Mouse (Mus musculus): Measurements from ENCODE around the gene Adh5. TPM values are rescaled to one million over a fixed set of nuclear protein-coding genes. Genes with fewer than 3 reads are reported as not detected.

The Adh5 gene
- total and polyA plus RNA-seq, 3 experiments: 128 to 351 (median 187) TPM

- H3K4me1 ChIP-seq (ENCODE audit: control insufficient read depth in 1 of 2, insufficient read depth in 2 of 2, low read length in 2 of 2): no peaks in the 10 kb centered on the region
- no peaks in the 10 kb centered on the region for H3K79me2 ChIP-seq (ENCODE audit: control insufficient read depth, insufficient read depth, low read length, poor library complexity)
- peaks cover 4 to 7% of the 10 kb centered on the region in 2 experiments for H3K27me3 ChIP-seq (ENCODE audit: control insufficient read depth in 1 of 2, insufficient read depth in 2 of 2, low read length in 2 of 2)
- H3K9me3 ChIP-seq (replicated peaks; ENCODE audit: insufficient read depth, low read length): no peaks in the 10 kb centered on the region
- TF ChIP-seq KAT2A (conservative IDR thresholded peaks at IDR 0.05; ENCODE audit: low read depth, low read length) (no peak), RCOR1 (IDR thresholded peaks at IDR 0.05; ENCODE audit: low read depth, low read length) (no peak), ZMIZ1 (IDR thresholded peaks at IDR 0.05; ENCODE audit: low read depth, low read length) (no peak), TBP (IDR thresholded peaks at IDR 0.05; ENCODE audit: low read depth, low read length) (no peak), NRF1 (IDR thresholded peaks at IDR 0.05; ENCODE audit: insufficient read depth, low read depth, low read length, poor library complexity, severe bottlenecking) (no peak), POLR2AphosphoS2 (IDR thresholded peaks at IDR 0.05; ENCODE audit: low read length) (no peak), NELFE (IDR thresholded peaks at IDR 0.05; ENCODE audit: low read depth, low read length) (no peak), MAFK (IDR thresholded peaks at IDR 0.05; ENCODE audit: borderline replicate concordance, low read depth, low read length) (no peak), HCFC1 (IDR thresholded peaks at IDR 0.05; ENCODE audit: low read depth, low read length) (no peak), SIN3A (IDR thresholded peaks at IDR 0.05; ENCODE audit: low read length) (no peak), MAZ (IDR thresholded peaks at IDR 0.05; ENCODE audit: low read depth, low read length) (no peak), USF1 (IDR thresholded peaks at IDR 0.05; ENCODE audit: low read depth, low read length) (no peak), SMC3 (IDR thresholded peaks at IDR 0.05; ENCODE audit: low read depth, low read length) (no peak), CHD1 (IDR thresholded peaks at IDR 0.05; ENCODE audit: low read depth, low read length) (no peak), CTCF (IDR thresholded peaks at IDR 0.05 in 2 of 3, conservative IDR thresholded peaks at IDR 0.05 in 1 of 3; ENCODE audit: control insufficient read depth in 1 of 3, insufficient read depth in 1 of 3, low read depth in 2 of 3, low read length in 3 of 3, poor library complexity in 1 of 3, severe bottlenecking in 1 of 3) (no peak), GATA1 (IDR thresholded peaks at IDR 0.05; ENCODE audit: low read depth, low read length) (no peak), ELF1 (IDR thresholded peaks at IDR 0.05; ENCODE audit: low read depth, low read length) (no peak), USF2 (IDR thresholded peaks at IDR 0.05; ENCODE audit: borderline replicate concordance in 1 of 2, insufficient read depth in 1 of 2, low read depth in 1 of 2, low read length in 2 of 2) (no peak), BHLHE40 (IDR thresholded peaks at IDR 0.05; ENCODE audit: borderline replicate concordance, low read depth, low read length) (no peak)
- H3K27ac ChIP-seq (ENCODE audit: control insufficient read depth, low read depth, low read length): no peak overlapping the region
- no peak for DNase-seq (ENCODE audit: low read depth, low spot score)
- H3K4me3 ChIP-seq (ENCODE audit: control insufficient read depth in 1 of 2, insufficient read depth in 1 of 2, low read depth in 2 of 2, low read length in 2 of 2): no peak overlapping the region
- no peaks in the 10 kb centered on the region for H3K36me3 ChIP-seq (ENCODE audit: control insufficient read depth in 1 of 2, insufficient read depth in 2 of 2, low read length in 2 of 2)
- H3K9ac ChIP-seq (ENCODE audit: control insufficient read depth, low read depth, low read length, poor library complexity, severe bottlenecking): no peak overlapping the region
Observed at GRCm38 (mm10) chr3:138430360-138430976, 12.4 kb upstream of the Adh5 start.

DNA sequence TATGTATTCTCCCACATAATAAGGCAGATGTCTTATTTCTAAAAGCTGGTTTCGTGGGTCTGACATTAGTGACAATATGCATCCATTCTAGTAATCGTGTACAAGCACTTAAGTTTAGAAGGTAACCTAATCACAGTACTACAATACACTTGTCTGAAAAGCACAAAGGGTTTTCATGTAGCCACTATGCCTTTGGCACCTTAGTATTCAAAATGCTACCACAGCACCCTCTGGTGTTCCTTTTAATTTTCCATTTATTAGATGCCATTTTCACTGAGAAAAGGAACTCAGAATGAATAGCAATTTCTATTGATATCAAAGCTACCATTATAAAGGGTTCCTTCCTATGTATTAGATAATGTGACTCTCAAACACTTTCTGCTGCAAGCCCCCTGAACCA lies 11.1 kb upstream of the Adh5 start:
- Histone ChIP-seq H3K9me3 (replicated peaks; ENCODE audit: insufficient read depth, low read length) (no peaks in the 10 kb centered on the region), H3K9ac (ENCODE audit: control insufficient read depth, low read depth, low read length, poor library complexity, severe bottlenecking) (no peak overlapping the region), H3K27me3 (ENCODE audit: control insufficient read depth in 1 of 2, insufficient read depth in 2 of 2, low read length in 2 of 2) (peaks cover 6 to 7% of the 10 kb centered on the region in 2 experiments), H3K79me2 (ENCODE audit: control insufficient read depth, insufficient read depth, low read length, poor library complexity) (no peaks in the 10 kb centered on the region), H3K36me3 (ENCODE audit: control insufficient read depth in 1 of 2, insufficient read depth in 2 of 2, low read length in 2 of 2) (no peaks in the 10 kb centered on the region), H3K4me3 (ENCODE audit: control insufficient read depth in 1 of 2, insufficient read depth in 1 of 2, low read depth in 2 of 2, low read length in 2 of 2) (no peak overlapping the region), H3K27ac (ENCODE audit: control insufficient read depth, low read depth, low read length) (no peak overlapping the region), H3K4me1 (ENCODE audit: control insufficient read depth in 1 of 2, insufficient read depth in 2 of 2, low read length in 2 of 2) (no peaks in the 10 kb centered on the region)
- DNase-seq (ENCODE audit: low read depth, low spot score): peak; percentile 64
- TF ChIP-seq ZC3H11A (IDR thresholded peaks at IDR 0.05; ENCODE audit: low read depth, low read length): peak; percentile 73
- TF ChIP-seq NRF1 (IDR thresholded peaks at IDR 0.05; ENCODE audit: insufficient read depth, low read depth, low read length, poor library complexity, severe bottlenecking): no peak
- peak; percentile 88 for TF ChIP-seq SMC3 (IDR thresholded peaks at IDR 0.05; ENCODE audit: low read depth, low read length)
- no peak for TF ChIP-seq MAZ (IDR thresholded peaks at IDR 0.05; ENCODE audit: low read depth, low read length)
- peak; percentile 14 to 79 (median 26); a peak in 2 of 6 replicates for TF ChIP-seq CTCF (IDR thresholded peaks at IDR 0.05 in 2 of 3, conservative IDR thresholded peaks at IDR 0.05 in 1 of 3; ENCODE audit: control insufficient read depth in 1 of 3, insufficient read depth in 1 of 3, low read depth in 2 of 3, low read length in 3 of 3, poor library complexity in 1 of 3, severe bottlenecking in 1 of 3)
- TF ChIP-seq RAD21 (IDR thresholded peaks at IDR 0.05; ENCODE audit: low read depth, low read length): peak; percentile 90
- no peak for TF ChIP-seq E2F4 (IDR thresholded peaks at IDR 0.05; ENCODE audit: borderline replicate concordance, low read depth, low read length)
- TF ChIP-seq SIN3A (IDR thresholded peaks at IDR 0.05; ENCODE audit: low read length): peak; percentile 46; the same call in 1 of the 2 replicates
